Mouse (Mus musculus): ENCODE results near the gene Smurf1.

DNA sequence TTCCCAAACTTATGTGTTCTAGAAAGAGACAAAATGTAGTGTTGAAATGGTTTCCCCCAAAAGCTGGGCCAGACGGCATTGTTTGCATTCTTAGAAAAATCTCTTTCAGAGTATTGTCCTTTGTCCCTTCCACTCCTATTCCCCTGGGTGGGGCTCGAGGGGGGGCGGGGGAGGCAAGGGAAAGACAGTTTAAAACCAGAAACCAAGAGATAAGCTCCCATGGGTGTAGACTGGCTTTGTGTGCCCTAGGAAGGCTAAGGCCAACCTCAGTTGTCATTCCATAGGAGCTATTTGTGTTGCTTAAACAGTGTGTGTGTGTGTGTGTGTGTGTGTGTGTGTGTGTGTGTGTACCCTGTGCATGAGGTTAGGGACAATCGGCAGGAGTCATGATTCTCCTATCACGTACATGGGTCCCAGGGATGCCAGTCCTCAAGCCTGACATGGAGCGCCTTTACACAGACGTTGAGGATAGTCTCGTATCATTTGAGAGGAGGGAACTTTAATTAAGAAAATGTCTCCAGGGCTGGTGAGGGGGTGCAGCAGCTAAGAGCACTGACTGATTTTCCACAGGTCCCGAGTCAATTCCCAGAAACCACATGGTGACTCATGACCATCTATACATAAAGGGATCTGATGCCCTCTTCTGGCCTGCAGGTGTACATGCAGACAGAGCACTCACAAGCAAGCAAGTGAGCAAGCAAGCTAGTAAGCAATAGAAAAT, 22.9 kb upstream of the Smurf1 start:
- TF ChIP-seq POLR2A (IDR thresholded peaks at IDR 0.05; ENCODE audit: borderline replicate concordance, control insufficient read depth, low read depth, low read length) (no peak), CTCF (IDR thresholded peaks at IDR 0.05; ENCODE audit: control insufficient read depth, insufficient read depth, low read length) (peak; percentile 25; the same call in 1 of the 2 replicates)
